ENCODE assay signal across 17 mouse cellular contexts in genomic region chr3:97828286-97828685, GRCm38 (mm10).
"Had no signal": no experiment of that assay in that cellular context is flagged by ENCODE, and none has a peak within 500 bp of the region (broad histone marks: within the 10 kb centered on the region; RNA-seq: fewer than 3 reads in every experiment).

No protein-coding gene starts in this region.

- H3K9ac ChIP-seq: limb, embryonic 13.5 days; liver, embryonic 15.5 days; lung, embryonic 14.5 days; midbrain, embryonic 15.5 days; stomach, embryonic 15.5 days had no signal

- H3K4me3 ChIP-seq: layer of hippocampus, adult 2 months; limb, embryonic 13.5 days; liver, embryonic 15.5 days; megakaryocyte, embryonic 14.5 days; midbrain, embryonic 15.5 days; stomach, embryonic 15.5 days had no signal

- H3K27ac ChIP-seq: layer of hippocampus, adult 2 months; limb, embryonic 13.5 days; liver, embryonic 15.5 days; macrophage; midbrain, embryonic 15.5 days; stomach, embryonic 15.5 days had no signal

- H3K4me2 ChIP-seq: limb, embryonic 13.5 days; liver, embryonic 11.5 days; liver, embryonic 15.5 days; lung, embryonic 14.5 days; midbrain, embryonic 11.5 days; midbrain, embryonic 15.5 days; stomach, embryonic 15.5 days had no signal

- H3K36me3 ChIP-seq: limb, embryonic 13.5 days; liver, embryonic 15.5 days; midbrain, embryonic 15.5 days; stomach, embryonic 15.5 days had no signal

- H3K9me3 ChIP-seq: limb, embryonic 13.5 days; liver, embryonic 15.5 days; megakaryocyte, embryonic 14.5 days; midbrain, embryonic 15.5 days; stomach, embryonic 15.5 days had no signal

- ATAC-seq: midbrain, embryonic 15.5 days had no signal

- DNase-seq: kidney, postnatal 10 days; kidney, postnatal 4 days; left cerebral cortex, postnatal 4 days; lung, embryonic 14.5 days; lung, postnatal 10 days; right cerebral cortex, postnatal 14 days; thymus, adult 2 months; thymus, postnatal 25 days had no signal
